Mouse (Mus musculus) thymus, postnatal 36 days (tissue): ENCODE measurements around the gene Snorc.
"Not testable (repeated sequence)": the region's sequence is repeated elsewhere in the genome, so short reads cannot be mapped to it uniquely, and the experiment has no call there.

Experiments used
- DNase-seq, 2 experiments: peaks; one replicate each; pipeline ENCODE4 v3.0.0; 2022; ENCODE audit warnings: mixed read lengths in 2 of 2

The Snorc gene

GRCm38 (mm10) chr1:87469971-87470370, at the start of gene Snorc:
Snorc (plus strand) TSS chr1:87470271.
- not testable (repeated sequence) for DNase-seq

GRCm38 (mm10) chr1:87435125-87435524, 34.9 kb upstream of the Snorc start:
- DNase-seq, result no peak

- no peak for DNase-seq
These were observed 33.5 kb upstream of the Snorc start for GRCm38 (mm10) chr1:87436583-87436982.

GRCm38 (mm10) chr1:87447183-87448104, 22.6 kb upstream of the Snorc start:
- peak; percentile 49 to 50 for DNase-seq

- DNase-seq, result no peak
These were observed 20.6 kb upstream of the Snorc start for GRCm38 (mm10) chr1:87449432-87449831.

GRCm38 (mm10) chr1:87456425-87456824, 13.6 kb upstream of the Snorc start:
- DNase-seq, result no peak

- DNase-seq, result no peak
These were observed 12.0 kb upstream of the Snorc start for GRCm38 (mm10) chr1:87458045-87458444.

- DNase-seq, result not testable (repeated sequence)
These were observed 10.2 kb upstream of the Snorc start for GRCm38 (mm10) chr1:87459856-87460255.

- no peak for DNase-seq
These were observed 2.6 kb upstream of the Snorc start for GRCm38 (mm10) chr1:87467469-87467868.

- DNase-seq, result no peak
These were observed 1.8 kb upstream of the Snorc start for GRCm38 (mm10) chr1:87468321-87468720.

- DNase-seq, result no peak
These were observed 1.8 kb downstream of the Snorc start for GRCm38 (mm10) chr1:87471914-87472313.

GRCm38 (mm10) chr1:87472576-87472975, 2.5 kb downstream of the Snorc start:
- DNase-seq, result no peak

GRCm38 (mm10) chr1:87475076-87475895, 5.2 kb downstream of the Snorc start:
- no peak for DNase-seq

- DNase-seq, result no peak
These were observed 12.5 kb downstream of the Snorc start for GRCm38 (mm10) chr1:87482546-87482945.

GRCm38 (mm10) chr1:87486386-87486785, 16.3 kb downstream of the Snorc start:
- peak; percentile 11 to 49 for DNase-seq

- no peak for DNase-seq
These were observed 22.2 kb downstream of the Snorc start for GRCm38 (mm10) chr1:87492285-87492684.

GRCm38 (mm10) chr1:87493542-87493941, 23.5 kb downstream of the Snorc start:
- no peak for DNase-seq

- no peak for DNase-seq
These were observed 35.5 kb downstream of the Snorc start for GRCm38 (mm10) chr1:87505524-87505923.

- DNase-seq, result no peak
These were observed 37.8 kb downstream of the Snorc start for GRCm38 (mm10) chr1:87507857-87508256.

GRCm38 (mm10) chr1:87508591-87509560, 38.8 kb downstream of the Snorc start:
- no peak for DNase-seq

GRCm38 (mm10) chr1:87509561-87510165, 39.6 kb downstream of the Snorc start, which contains the start of gene Neu2:
Neu2 (plus strand) TSS chr1:87509889.
- DNase-seq, result peak in 1 of 2 experiments; percentile 2
